Mouse (Mus musculus) telencephalon, adult 2 months (tissue): ENCODE results near the gene Prpsap1.
"Not testable (repeated sequence)": the region's sequence is repeated elsewhere in the genome, so short reads cannot be mapped to it uniquely, and the experiment has no call there.

ENCODE experiments used
- DNase-seq: peaks from one replicate; pipeline ENCODE4 v3.0.0-alpha.2; 2011; ENCODE audit warnings: low read depth, low spot score

Prpsap1 gene

GRCm38 (mm10) chr11:116515330-116516020, 21.5 kb upstream of the Prpsap1 start:
- no peak for DNase-seq

GRCm38 (mm10) chr11:116513531-116514038, 19.6 kb upstream of the Prpsap1 start:
- DNase-seq = no peak

- DNase-seq = no peak
Measured at GRCm38 (mm10) chr11:116512987-116513386, 19.0 kb upstream of the Prpsap1 start.

GRCm38 (mm10) chr11:116512154-116512553, 18.2 kb upstream of the Prpsap1 start:
- DNase-seq = no peak

- no peak for DNase-seq
Measured at GRCm38 (mm10) chr11:116511301-116511868, 17.4 kb upstream of the Prpsap1 start.

- no peak for DNase-seq
Measured at GRCm38 (mm10) chr11:116508689-116509088, 14.7 kb upstream of the Prpsap1 start.

- no peak for DNase-seq
Measured at GRCm38 (mm10) chr11:116506151-116506875, 12.3 kb upstream of the Prpsap1 start.

- DNase-seq = no peak
Measured at GRCm38 (mm10) chr11:116505573-116505972, 11.6 kb upstream of the Prpsap1 start.

- DNase-seq = no peak
Measured at GRCm38 (mm10) chr11:116504516-116504915, 10.5 kb upstream of the Prpsap1 start.

GRCm38 (mm10) chr11:116501005-116501746, 7.2 kb upstream of the Prpsap1 start:
- no peak for DNase-seq

- DNase-seq = no peak
Measured at GRCm38 (mm10) chr11:116499018-116499417, 5.0 kb upstream of the Prpsap1 start.

- DNase-seq = no peak
Measured at GRCm38 (mm10) chr11:116498596-116498995, 4.6 kb upstream of the Prpsap1 start.

- no peak for DNase-seq
Measured at GRCm38 (mm10) chr11:116497313-116497712, 3.3 kb upstream of the Prpsap1 start.

GRCm38 (mm10) chr11:116494474-116495174, 622 bp upstream of the Prpsap1 start:
- DNase-seq = no peak

- no peak for DNase-seq
Measured at GRCm38 (mm10) chr11:116493191-116493590, 811 bp downstream of the Prpsap1 start.

GRCm38 (mm10) chr11:116492507-116492906, 1.5 kb downstream of the Prpsap1 start:
- not testable (repeated sequence) for DNase-seq

GRCm38 (mm10) chr11:116491338-116491737, 2.7 kb downstream of the Prpsap1 start:
- DNase-seq = no peak

- peak; percentile 91 for DNase-seq
Measured at GRCm38 (mm10) chr11:116490232-116491107, 3.5 kb downstream of the Prpsap1 start.

GRCm38 (mm10) chr11:116489771-116490231, 4.2 kb downstream of the Prpsap1 start:
- DNase-seq = no peak
